Mouse (Mus musculus): ENCODE data around the gene Ghdc. TPM values are rescaled to one million over a fixed set of nuclear protein-coding genes. Genes with fewer than 3 reads are reported as not detected.
"Not testable (repeated sequence)": the region's sequence is repeated elsewhere in the genome, so short reads cannot be mapped to it uniquely, and the experiment has no call there.

Ghdc gene
- 18.6 and 19.7 TPM in 2 replicates for polyA plus RNA-seq (2012; rRNA removed)

DNA sequence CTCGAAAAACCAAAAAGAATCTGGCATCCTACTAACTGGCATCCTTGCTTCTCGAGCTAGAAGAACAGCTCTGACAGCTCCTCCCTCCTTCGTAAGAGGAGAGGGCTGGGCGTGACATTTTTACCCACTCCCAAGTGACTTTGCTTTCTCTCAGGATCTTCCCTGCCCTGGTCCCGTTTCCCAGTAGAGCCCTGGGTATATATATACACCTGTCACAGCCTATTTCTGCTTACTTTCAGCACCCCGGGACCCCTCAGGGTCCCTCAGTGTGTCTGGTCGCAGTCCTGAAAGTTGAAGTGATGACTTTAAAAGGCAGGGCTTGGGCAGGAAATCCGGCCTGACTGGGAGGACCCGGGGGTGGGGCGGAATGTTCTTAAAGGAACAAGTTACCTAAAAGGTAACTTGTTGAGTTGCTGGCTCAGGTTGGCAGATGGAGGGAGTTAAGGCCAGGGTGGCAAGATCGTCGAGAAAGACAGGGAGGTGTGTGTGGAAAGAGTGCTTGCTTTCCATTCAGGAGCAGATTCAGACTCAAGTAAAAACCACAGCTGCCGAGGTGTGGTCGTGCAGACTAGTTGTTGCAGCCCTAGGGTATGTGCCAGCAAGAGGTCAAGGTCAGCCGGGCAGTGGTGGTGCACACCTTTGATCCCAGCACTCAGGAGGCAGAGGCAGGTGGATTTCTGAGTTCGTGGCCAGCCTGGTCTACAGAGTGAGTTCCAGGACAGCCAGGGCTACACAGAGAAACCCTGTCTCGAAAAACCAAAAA is at the start of gene Ghdc:
Ghdc (minus strand) TSS at position 312 of the 763 bp plus-strand sequence.
- peak; percentile 69 for DNase-seq (ENCODE audit: low read depth)

DNA sequence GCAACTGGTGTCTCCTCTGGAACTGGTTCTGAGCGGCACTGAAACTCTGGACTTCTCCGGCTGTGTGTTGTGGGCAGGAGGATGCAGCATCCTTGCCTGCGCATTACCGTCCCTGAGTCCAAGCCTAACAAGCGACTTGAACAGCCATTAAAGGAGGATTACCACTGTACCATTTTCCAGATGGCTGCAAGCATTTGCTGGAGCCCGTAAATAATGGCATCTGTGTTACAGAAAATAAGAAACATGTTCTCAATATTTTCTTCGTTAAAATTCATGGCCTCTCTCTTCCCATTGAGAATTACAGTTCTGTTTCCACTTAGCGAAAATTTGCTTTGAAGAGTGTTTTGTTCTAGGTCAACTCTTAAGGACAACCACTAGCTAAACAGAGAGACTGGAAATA is 49.3 kb upstream of the Ghdc start:
- DNase-seq (ENCODE audit: low read depth): no peak

DNA sequence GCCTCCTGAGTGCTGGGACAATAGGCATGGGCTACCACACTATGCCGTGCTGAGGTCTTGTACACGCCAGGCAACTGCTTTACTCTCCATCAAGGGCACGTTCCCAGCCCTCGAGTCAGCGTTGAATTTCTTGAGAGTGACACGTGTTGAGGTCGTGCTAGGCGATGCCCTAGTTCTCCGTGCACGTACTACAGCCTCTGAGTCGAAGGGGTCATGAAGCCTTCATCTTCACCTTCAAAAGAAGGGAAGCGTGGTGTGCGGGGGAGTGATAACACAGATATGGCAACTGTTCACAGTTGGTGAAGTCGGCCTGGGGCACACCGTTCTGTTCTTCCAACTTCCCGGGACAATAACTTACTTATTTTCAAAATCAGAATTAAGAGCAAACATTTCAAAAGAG is 48.9 kb upstream of the Ghdc start:
- no peak for DNase-seq (ENCODE audit: low read depth)

DNA sequence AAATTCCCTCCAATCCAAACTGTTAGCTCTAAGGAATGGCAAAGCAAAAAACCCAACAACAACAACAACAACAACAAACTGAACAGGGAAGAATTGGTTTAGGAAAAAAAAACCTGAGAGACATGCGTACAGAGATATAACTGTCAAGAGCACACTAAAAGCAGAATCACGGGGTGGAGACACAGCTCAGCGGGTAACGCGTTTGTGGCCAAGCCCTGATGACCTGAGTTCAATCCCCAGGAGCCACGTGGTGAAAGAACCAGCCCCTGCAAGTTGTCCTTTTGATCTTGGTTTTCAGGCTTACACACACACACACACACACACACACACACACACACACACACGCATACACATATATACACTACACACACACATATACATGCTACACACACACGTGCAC is 48.3 kb upstream of the Ghdc start:
- no peak for DNase-seq (ENCODE audit: low read depth)

DNA sequence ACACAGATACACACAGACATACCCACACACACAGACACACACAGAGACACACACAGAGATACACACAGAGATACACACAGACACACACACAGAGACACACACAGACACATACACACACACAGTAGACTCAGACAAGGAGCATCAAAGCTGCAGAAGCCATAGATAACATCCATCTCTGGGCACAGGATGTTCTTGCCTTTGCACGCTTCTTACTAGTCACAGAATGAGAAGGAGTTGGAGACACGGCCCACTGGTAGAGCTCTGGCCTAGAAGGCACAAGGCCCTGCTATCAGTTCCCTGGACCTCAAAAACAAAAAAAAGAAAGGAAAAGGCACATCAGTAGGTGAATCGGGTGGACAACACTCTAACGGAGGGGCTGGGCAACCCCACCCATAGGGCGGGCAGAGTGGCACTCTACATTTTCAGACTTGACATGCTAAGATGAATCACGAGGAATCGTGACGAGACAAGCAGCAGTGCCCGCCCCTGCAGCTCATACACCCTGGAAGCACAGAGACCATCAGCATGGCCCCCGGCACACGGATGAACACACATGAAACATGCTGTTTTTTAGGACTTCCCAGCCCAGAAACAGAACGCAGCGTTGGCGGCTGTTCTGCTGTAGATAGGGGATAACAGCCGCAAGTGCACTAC is 47.7 kb upstream of the Ghdc start:
- no peak for DNase-seq (ENCODE audit: low read depth)

DNA sequence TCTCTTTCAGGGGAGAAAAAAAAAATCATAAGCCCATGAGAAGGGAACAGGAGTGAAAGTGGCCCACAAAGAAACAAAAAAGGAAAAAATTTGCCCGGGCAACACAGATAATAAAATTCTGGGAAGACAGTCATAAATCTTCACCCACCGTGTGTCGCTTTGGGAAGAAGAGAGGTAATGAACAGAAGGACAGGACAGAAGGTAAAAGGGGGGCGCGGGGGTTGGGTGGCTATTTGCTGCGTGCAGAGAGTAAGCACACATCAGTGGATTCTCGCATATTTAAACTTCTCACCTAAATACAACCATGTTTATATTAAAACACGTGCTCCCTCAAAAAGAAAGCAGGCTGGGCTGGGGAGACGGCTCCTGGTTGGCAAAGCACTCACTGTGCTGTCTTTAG is 46.6 kb upstream of the Ghdc start:
- DNase-seq (ENCODE audit: low read depth): no peak

DNA sequence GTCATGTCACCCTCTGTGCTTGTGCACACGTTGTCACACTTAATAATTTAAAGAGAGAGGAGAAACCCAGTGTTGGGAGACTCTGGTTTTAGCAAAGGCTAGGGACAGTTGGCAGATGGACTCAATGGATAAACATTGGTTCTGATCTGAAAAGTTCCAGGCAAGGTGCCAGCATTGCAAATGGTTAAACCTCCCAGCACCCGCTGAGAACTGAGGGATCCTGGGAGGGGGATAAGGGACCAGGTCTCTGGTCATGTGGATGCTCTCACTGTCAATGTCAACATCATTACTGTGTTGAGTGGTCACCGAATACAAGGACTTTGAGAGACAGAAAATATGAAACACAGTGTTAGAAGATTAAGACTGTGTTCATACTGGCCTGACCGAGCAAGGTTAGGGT is 46.0 kb upstream of the Ghdc start:
- DNase-seq (ENCODE audit: low read depth): no peak

DNA sequence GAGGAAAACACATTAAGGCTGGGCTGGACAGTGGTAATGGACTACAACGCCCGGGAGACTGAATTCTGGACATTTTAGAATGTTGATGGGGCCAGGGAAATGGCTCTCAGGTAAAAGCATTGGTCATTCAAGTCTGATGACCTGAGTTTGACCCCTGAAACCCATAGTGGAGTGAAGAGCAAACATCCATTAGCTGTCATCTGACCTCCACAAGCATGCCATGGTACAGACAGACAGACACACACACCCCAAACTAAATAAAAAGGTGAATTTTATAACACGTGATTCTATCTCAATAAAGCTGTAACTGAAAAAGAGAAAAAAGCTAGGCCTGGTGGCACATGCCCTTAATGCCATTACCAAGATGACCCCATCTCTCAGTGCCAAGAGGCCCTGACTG is 45.6 kb upstream of the Ghdc start:
- DNase-seq (ENCODE audit: low read depth): no peak

DNA sequence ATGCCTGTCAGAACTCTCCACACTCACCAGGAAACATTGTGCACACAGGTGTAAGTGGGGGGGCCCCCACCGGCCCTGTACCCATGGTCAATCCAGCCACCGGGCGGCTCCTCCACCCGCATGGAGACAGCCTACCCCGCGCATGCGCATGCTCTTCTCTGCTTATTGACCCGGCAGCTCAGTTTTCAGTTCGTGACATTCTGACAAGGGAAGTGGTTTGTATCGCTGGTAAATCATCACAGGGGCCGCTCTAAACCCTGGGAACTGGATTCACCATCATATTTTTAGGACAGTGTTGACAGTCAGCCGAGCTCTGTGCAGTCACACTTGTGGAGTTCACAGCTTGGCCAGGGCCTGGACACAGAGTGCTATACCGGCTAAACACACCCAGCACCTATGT is 43.7 kb upstream of the Ghdc start:
- no peak for DNase-seq (ENCODE audit: low read depth)

DNA sequence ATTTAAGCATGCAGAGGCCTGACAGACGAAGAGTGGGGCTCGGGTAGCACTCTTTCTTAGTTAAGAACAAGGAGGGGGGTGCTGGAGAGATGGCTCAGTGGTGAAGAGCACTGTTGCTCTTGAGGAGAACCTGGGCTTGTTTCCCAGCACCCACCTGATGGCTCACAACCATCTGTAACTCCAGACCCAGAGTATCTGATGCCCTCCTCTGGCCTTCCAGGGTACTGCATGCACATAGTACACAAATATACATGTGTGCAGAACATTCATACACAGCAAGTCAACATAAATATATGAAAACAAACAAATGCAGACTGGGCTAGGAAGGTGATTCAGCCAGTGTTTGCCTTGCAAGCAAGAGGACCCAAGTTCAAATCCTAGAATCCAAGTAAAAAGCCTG is 40.4 kb upstream of the Ghdc start:
- no peak for DNase-seq (ENCODE audit: low read depth)

DNA sequence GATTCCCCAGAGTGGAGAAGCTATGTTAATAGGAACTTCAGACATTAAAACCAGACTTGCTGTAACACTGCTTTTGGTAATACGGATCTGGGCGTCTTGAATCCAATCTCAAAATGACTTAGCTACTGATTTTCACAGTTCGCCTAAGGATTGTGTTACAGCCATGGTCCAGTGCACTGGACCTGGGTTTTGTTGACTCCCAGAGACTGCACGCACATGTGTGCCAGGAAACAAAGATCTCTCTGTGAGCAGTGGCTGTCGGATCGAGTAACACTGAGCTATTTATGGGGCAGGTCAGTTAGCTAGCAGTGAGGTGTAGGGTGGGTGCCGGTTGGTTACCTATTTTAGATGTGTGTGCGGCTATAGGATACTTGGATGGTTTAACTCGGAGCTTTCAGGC is 39.8 kb upstream of the Ghdc start:
- DNase-seq (ENCODE audit: low read depth): no peak

DNA sequence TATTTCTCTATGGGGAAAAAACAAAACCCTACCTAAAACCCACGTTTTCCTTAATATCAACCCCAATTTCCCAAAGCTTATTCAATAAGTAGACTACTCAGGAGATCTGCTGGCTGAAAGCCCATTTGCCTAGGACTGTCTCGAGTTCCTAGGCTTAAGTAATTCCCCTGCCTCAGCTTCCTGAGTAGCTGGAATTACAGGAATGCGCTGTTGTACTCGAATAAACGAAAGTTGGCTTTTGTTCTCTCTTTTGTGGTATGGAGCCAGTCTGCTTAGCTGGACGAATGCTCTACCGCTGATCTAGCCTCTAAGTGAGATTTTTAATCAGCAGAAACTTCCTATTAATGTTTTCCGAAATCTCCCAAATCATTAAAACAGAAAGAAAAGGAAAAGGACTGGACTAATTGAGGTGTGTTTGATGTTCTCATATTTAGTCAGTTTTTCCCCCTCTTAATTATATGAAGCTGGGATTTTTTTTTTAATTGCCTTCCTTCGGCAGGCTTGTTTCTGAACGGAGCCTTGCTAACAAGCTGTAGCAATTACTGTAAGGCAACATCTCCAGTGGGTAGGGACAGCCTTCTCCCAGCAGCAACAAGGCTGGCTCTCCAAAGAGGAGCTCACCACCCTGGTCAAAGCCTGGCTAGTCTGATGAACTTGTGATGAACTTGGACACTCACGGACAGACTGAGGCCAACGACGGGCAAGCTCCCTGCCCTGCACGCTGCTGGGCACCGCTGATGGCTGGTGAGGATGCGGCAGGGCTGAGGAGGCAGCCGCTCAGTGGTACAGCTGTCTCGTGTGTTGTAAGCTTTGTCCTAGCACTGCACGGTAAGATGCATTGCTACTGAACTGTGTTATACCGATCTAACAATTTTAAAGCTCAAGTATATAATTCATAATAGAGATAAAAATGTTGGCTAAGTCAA is 35.9 kb upstream of the Ghdc start:
- DNase-seq (ENCODE audit: low read depth): no peak

DNA sequence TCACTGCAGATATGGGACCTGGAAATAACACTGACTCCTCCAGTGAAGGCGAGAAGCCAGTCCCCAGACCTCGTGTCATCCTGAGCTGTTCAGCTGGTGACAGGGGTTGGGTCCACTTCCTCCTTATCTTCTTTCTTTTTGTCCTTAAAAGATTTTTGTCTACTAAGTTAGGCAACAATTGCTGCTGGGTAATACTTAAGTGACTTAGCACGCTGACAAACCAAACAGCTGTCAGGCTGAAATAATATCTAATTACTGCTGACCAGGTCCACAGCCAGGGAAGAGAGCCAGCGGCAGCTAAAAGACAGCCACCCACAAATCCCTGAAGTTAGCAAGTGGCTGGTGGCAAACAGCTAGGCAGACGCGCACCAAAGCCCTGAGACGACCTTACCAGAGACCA is 34.8 kb upstream of the Ghdc start:
- no peak for DNase-seq (ENCODE audit: low read depth)

DNA sequence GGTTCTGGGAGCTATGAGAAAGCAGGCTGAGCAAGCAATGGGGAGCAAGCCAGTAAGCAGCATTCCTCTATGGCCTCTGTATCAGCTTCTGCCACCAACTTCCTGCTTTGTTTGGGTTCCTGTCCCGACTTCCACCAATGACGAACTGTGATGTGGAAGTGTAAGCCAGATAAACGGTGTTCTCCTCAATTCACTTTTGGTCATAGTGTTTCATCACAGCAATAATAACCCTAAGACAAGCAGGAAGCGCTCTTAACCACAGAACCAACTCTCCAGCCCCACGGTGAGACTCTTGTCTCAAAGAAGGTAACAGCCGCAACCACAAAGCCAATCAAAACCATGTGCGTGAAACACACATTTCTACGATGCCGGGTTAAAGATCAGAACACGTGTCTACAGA is 33.7 kb upstream of the Ghdc start:
- no peak for DNase-seq (ENCODE audit: low read depth)

DNA sequence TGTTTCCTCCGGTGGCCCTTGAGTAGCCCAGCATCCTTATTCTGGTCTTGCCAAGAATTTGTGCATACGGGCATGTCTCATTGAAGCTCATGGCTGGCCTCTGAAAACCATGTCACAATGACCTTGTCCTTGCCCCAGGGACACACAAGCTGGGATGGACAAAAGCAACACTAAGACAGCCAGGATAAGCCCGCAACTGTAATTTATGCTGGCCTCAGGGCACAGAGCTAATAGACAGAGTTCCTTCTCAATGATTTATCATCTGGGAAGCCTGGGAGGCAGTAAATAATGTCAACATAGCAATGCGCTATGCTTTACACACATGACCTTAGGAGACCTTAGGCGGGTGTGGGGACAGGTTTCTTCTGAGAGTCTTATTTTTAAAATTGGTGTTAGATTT is 28.7 kb upstream of the Ghdc start:
- DNase-seq (ENCODE audit: low read depth): peak; percentile 83

DNA sequence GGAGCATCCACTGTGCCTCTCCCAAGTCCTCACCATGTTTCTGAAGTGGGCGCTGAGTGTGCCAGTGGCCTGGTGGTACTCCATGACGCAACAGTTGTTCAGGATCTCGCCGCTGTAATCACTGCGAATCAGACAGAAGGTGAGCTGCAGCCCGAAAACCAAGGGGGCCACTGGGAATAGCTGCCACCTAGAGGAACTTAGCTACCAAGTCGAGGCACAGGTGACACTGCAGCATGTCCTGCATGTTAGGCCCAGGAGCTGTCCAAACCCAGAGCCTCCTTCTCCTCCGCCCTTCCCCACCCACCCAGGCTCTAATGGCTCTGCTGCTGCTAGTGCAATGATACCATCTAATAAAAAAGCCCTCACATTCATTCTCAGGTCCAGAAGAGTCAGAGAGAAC is 25.8 kb upstream of the Ghdc start:
- no peak for DNase-seq (ENCODE audit: low read depth)

DNA sequence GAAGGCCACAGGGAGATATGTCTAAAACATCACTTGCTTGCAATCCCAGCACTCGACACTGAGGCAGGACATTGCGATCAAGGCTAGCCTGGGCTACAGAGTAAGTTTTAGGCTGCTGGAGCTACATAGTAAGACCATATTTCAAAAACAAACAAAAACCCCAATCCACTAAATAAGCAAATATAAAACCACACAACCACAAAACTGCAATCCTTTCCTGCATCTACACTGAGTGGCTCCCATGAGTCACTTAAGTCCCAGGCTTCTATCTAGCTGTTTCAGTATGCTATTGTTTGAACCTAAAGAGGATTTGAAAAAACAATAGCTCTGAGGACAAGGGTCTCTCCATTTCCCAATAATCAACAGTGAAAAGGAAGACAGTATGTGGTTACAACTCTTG is 24.6 kb upstream of the Ghdc start:
- no peak for DNase-seq (ENCODE audit: low read depth)

DNA sequence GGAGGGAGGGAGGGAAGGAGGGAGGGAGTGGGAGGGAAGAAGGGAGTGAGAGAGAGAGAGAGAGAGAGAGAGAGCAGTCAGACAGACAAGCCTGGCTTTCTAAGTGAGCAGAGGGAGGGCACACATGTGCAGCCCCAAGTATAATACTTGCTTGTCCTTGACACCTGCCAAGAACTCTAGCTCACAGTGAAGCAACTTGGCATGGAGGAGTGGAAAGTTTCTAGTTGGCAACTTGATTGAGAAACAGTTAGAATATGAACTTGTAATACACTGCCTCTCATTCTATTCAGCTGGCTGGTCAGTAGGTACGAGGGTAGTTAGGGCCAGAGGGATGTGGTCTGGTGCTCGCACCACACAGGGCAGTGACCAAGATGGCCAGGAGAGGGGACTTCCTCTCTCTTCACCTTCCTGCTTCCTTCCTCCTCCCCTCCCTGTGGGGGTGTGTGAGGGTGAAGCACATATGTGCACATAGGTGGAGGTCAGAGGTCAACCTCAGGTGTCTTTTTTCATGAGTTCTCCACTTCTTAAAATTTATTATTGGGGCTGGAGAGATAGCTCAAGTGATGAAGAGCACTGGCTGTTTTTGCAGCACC is 20.8 kb upstream of the Ghdc start:
- DNase-seq (ENCODE audit: low read depth): peak; percentile 94

DNA sequence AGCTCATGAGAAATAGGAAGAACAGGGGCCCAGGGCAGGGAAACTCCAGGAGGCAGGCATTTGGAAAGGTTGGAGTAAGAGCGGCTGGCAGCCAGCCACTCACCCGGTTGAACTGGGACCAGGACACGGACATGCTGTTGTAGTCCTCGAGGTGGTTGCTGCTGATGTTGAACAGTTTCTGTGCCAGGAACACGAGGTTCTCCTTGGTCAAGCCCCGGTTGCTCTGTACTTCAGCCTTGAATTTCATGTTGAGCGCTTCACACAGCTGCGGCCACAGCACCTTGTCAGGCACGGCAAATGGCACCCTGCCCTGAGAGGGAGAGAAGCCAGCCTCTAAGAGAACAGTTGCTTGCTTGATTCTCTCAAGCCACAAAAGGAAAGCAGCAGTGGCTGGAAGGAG is 19.9 kb upstream of the Ghdc start:
- DNase-seq (ENCODE audit: low read depth): not testable (repeated sequence)

DNA sequence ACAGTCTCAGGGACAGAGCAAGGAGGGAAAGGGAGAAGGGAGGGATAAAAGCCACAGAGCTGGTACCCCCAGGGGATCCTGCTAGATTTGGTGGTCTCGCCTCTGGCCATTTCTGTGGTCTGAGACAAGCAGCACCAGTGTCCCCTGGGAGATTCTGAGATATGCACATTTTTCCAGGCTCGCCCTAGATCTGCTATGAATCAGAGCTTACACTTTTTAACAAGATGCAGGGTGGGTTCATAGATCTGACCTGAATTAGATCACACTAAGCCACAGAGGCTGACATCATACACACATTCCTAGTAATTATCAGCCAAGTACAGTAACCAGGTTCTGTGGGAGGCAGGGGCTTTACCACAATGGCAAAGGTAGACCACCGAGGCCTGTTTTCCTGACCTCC is 18.9 kb upstream of the Ghdc start:
- DNase-seq (ENCODE audit: low read depth): no peak

DNA sequence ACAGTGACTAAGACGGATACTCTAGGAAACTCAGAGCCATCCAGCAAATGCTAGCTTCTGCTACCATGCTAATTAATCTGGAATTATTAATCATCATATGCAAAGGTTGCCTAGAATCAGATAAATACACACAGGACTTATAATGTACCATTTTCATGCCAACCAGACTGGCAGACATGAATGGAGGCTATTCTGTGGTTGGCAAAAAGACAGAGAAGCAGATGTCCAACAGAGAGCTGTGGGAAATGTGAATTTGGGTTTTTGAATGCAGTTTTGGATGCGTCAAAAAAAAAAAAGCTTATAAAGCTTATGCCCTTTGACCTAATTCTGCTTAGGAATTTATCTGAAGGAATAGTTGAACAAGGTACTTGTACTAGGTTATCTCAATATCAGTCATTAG is 15.0 kb upstream of the Ghdc start:
- no peak for DNase-seq (ENCODE audit: low read depth)

DNA sequence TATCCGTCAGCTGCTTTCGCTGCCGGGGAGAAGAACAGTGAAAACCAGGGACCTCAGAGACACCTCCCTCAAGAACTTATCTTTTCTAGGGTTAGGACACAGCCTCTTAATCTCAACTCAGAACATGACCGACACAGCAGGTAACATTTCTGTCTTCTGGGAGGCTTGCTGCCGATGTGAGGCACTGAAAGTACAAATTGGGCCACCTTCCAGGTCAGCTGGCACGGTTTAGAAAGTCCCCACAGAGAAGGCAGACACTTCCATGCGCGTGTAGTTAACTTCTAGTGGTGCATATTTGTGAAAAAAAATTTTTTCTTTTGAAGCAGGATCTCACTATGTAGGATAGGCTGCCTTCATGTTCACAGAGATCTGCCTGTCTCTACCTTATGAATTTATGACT is 13.5 kb upstream of the Ghdc start:
- no peak for DNase-seq (ENCODE audit: low read depth)

Data from gonadal fat pad, adult 2 months (tissue).